Mouse (Mus musculus): ENCODE measurements at regions not wholly inside any gene's neighbourhood (a gene's known extent, or its start where the extent isn't known, plus 50 kb on each side); places are given as distances from the start of the nearest gene placed in this dataset.

GRCm38 (mm10) chr12:106969873-106970272 lies 518.6 kb upstream of the 3110018I06Rik start:
- Histone ChIP-seq H3K36me3 (ENCODE audit: control insufficient read depth, insufficient read depth) (no peaks in the 10 kb centered on the region), H3K79me3 (ENCODE audit: low read depth) (no peaks in the 10 kb centered on the region), H3K79me2 (ENCODE audit: control insufficient read depth, insufficient read depth) (no peaks in the 10 kb centered on the region), H3K27me3 (ENCODE audit: control insufficient read depth, insufficient read depth, insufficient read length) (no peaks in the 10 kb centered on the region), H3K4me3 (ENCODE audit: insufficient read depth, poor library complexity, severe bottlenecking) (no peak overlapping the region), H3ac (ENCODE audit: control insufficient read depth, insufficient read length, low read depth) (no peak overlapping the region)
- TF ChIP-seq MAX (IDR thresholded peaks at IDR 0.05) (no peak), CEBPB (IDR thresholded peaks at IDR 0.05; ENCODE audit: low read depth) (no peak), FOSL1 (IDR thresholded peaks at IDR 0.05; ENCODE audit: insufficient read depth, low read length, poor library complexity, severe bottlenecking) (no peak), MYOD1 (IDR thresholded peaks at IDR 0.05; ENCODE audit: control insufficient read depth, insufficient read length, low read depth) (no peak), CTCF (IDR thresholded peaks at IDR 0.05; ENCODE audit: control insufficient read depth, insufficient read depth, insufficient read length) (no peak), USF1 (IDR thresholded peaks at IDR 0.05; ENCODE audit: low read depth) (no peak), MYOG (IDR thresholded peaks at IDR 0.05; ENCODE audit: control insufficient read depth, extremely low read depth, insufficient read length) (no peak)

- H3K36me3 ChIP-seq (ENCODE audit: control insufficient read depth, insufficient read depth), result no peaks in the 10 kb centered on the region
- no peaks in the 10 kb centered on the region for H3K79me3 ChIP-seq (ENCODE audit: low read depth)
- H3K27me3 ChIP-seq (ENCODE audit: control insufficient read depth, insufficient read depth, insufficient read length), result no peaks in the 10 kb centered on the region
- TF ChIP-seq MYOG (IDR thresholded peaks at IDR 0.05; ENCODE audit: control insufficient read depth, extremely low read depth, insufficient read length), result no peak
- no peak for TF ChIP-seq CTCF (IDR thresholded peaks at IDR 0.05; ENCODE audit: control insufficient read depth, insufficient read depth, insufficient read length)
- no peak for TF ChIP-seq USF1 (IDR thresholded peaks at IDR 0.05; ENCODE audit: low read depth)
- no peak for TF ChIP-seq MAX (IDR thresholded peaks at IDR 0.05)
- no peak for TF ChIP-seq CEBPB (IDR thresholded peaks at IDR 0.05; ENCODE audit: low read depth)
- no peak for TF ChIP-seq FOSL1 (IDR thresholded peaks at IDR 0.05; ENCODE audit: insufficient read depth, low read length, poor library complexity, severe bottlenecking)
- TF ChIP-seq MYOD1 (IDR thresholded peaks at IDR 0.05; ENCODE audit: control insufficient read depth, insufficient read length, low read depth), result no peak
- H3K79me2 ChIP-seq (ENCODE audit: control insufficient read depth, insufficient read depth), result no peaks in the 10 kb centered on the region
- H3K4me3 ChIP-seq (ENCODE audit: insufficient read depth, poor library complexity, severe bottlenecking), result no peak overlapping the region
- no peak overlapping the region for H3ac ChIP-seq (ENCODE audit: control insufficient read depth, insufficient read length, low read depth)
Measured at GRCm38 (mm10) chr12:106992421-106992820, 496.0 kb upstream of the 3110018I06Rik start.

GRCm38 (mm10) chr12:106993011-106993410 lies 495.4 kb upstream of the 3110018I06Rik start:
- Histone ChIP-seq H3K79me2 (ENCODE audit: control insufficient read depth, insufficient read depth) (no peaks in the 10 kb centered on the region), H3K36me3 (ENCODE audit: control insufficient read depth, insufficient read depth) (no peaks in the 10 kb centered on the region), H3K27me3 (ENCODE audit: control insufficient read depth, insufficient read depth, insufficient read length) (no peaks in the 10 kb centered on the region), H3K79me3 (ENCODE audit: low read depth) (no peaks in the 10 kb centered on the region), H3ac (ENCODE audit: control insufficient read depth, insufficient read length, low read depth) (no peak overlapping the region), H3K4me3 (ENCODE audit: insufficient read depth, poor library complexity, severe bottlenecking) (no peak overlapping the region)
- TF ChIP-seq USF1 (IDR thresholded peaks at IDR 0.05; ENCODE audit: low read depth), result no peak

GRCm38 (mm10) chr12:107010995-107011786 lies 477.2 kb upstream of the 3110018I06Rik start:
- no peaks in the 10 kb centered on the region for H3K79me2 ChIP-seq (ENCODE audit: control insufficient read depth, insufficient read depth)
- TF ChIP-seq CEBPB (IDR thresholded peaks at IDR 0.05; ENCODE audit: low read depth) (no peak), CTCF (IDR thresholded peaks at IDR 0.05; ENCODE audit: control insufficient read depth, insufficient read depth, insufficient read length) (no peak), USF1 (IDR thresholded peaks at IDR 0.05; ENCODE audit: low read depth) (no peak), MAX (IDR thresholded peaks at IDR 0.05) (no peak), MYOD1 (IDR thresholded peaks at IDR 0.05; ENCODE audit: control insufficient read depth, insufficient read length, low read depth) (no peak)
- H3K36me3 ChIP-seq (ENCODE audit: control insufficient read depth, insufficient read depth), result no peaks in the 10 kb centered on the region
- no peak overlapping the region for H3K4me3 ChIP-seq (ENCODE audit: insufficient read depth, poor library complexity, severe bottlenecking)
- no peaks in the 10 kb centered on the region for H3K27me3 ChIP-seq (ENCODE audit: control insufficient read depth, insufficient read depth, insufficient read length)
- H3ac ChIP-seq (ENCODE audit: control insufficient read depth, insufficient read length, low read depth), result no peak overlapping the region
- no peaks in the 10 kb centered on the region for H3K79me3 ChIP-seq (ENCODE audit: low read depth)

- H3K79me3 ChIP-seq (ENCODE audit: low read depth), result no peaks in the 10 kb centered on the region
- TF ChIP-seq CTCF (IDR thresholded peaks at IDR 0.05; ENCODE audit: control insufficient read depth, insufficient read depth, insufficient read length), result no peak
- no peak for TF ChIP-seq MAX (IDR thresholded peaks at IDR 0.05)
- TF ChIP-seq CEBPB (IDR thresholded peaks at IDR 0.05; ENCODE audit: low read depth), result no peak
- TF ChIP-seq MYOG (IDR thresholded peaks at IDR 0.05; ENCODE audit: control insufficient read depth, extremely low read depth, insufficient read length), result no peak
- TF ChIP-seq MYOD1 (IDR thresholded peaks at IDR 0.05; ENCODE audit: control insufficient read depth, insufficient read length, low read depth), result no peak
- TF ChIP-seq USF1 (IDR thresholded peaks at IDR 0.05; ENCODE audit: low read depth), result no peak
- no peak for TF ChIP-seq FOSL1 (IDR thresholded peaks at IDR 0.05; ENCODE audit: insufficient read depth, low read length, poor library complexity, severe bottlenecking)
Measured at GRCm38 (mm10) chr12:107016801-107017200, 471.6 kb upstream of the 3110018I06Rik start.

GRCm38 (mm10) chr12:107021806-107022205 lies 466.6 kb upstream of the 3110018I06Rik start:
- TF ChIP-seq MYOG (IDR thresholded peaks at IDR 0.05; ENCODE audit: control insufficient read depth, extremely low read depth, insufficient read length) (no peak), FOSL1 (IDR thresholded peaks at IDR 0.05; ENCODE audit: insufficient read depth, low read length, poor library complexity, severe bottlenecking) (no peak), MAX (IDR thresholded peaks at IDR 0.05) (no peak), CTCF (IDR thresholded peaks at IDR 0.05; ENCODE audit: control insufficient read depth, insufficient read depth, insufficient read length) (no peak)
- no peaks in the 10 kb centered on the region for H3K79me2 ChIP-seq (ENCODE audit: control insufficient read depth, insufficient read depth)
- no peak overlapping the region for H3ac ChIP-seq (ENCODE audit: control insufficient read depth, insufficient read length, low read depth)
- no peaks in the 10 kb centered on the region for H3K79me3 ChIP-seq (ENCODE audit: low read depth)
- H3K4me3 ChIP-seq (ENCODE audit: insufficient read depth, poor library complexity, severe bottlenecking), result no peak overlapping the region
- no peaks in the 10 kb centered on the region for H3K36me3 ChIP-seq (ENCODE audit: control insufficient read depth, insufficient read depth)
- H3K27me3 ChIP-seq (ENCODE audit: control insufficient read depth, insufficient read depth, insufficient read length), result no peaks in the 10 kb centered on the region

More at GRCm38 (mm10) chr12:107016801-107017200, 471.6 kb upstream of the 3110018I06Rik start:
- no peak overlapping the region for H3ac ChIP-seq (ENCODE audit: control insufficient read depth, insufficient read length, low read depth)
- H3K27me3 ChIP-seq (ENCODE audit: control insufficient read depth, insufficient read depth, insufficient read length), result no peaks in the 10 kb centered on the region
- no peak overlapping the region for H3K4me3 ChIP-seq (ENCODE audit: insufficient read depth, poor library complexity, severe bottlenecking)
- no peaks in the 10 kb centered on the region for H3K36me3 ChIP-seq (ENCODE audit: control insufficient read depth, insufficient read depth)
- H3K79me2 ChIP-seq (ENCODE audit: control insufficient read depth, insufficient read depth), result no peaks in the 10 kb centered on the region
